Mouse (Mus musculus) adipocyte (in vitro differentiated cells): ENCODE data around the gene Aoc3.
A peak's percentile ranks its signal among the peaks of the same experiment; 100 is the strongest.
"Not testable (repeated sequence)": the region's sequence is repeated elsewhere in the genome, so short reads cannot be mapped to it uniquely, and the experiment has no call there.

Experiments
- DNase-seq: peaks from one replicate; pipeline ENCODE4 v3.0.0-alpha.2; 2016; ENCODE audit warnings: low spot score

Aoc3 gene

GRCm38 (mm10) chr11:101328941-101329635 is 1.3 kb upstream of the Aoc3 start:
- peak; percentile 74 for DNase-seq

DNA sequence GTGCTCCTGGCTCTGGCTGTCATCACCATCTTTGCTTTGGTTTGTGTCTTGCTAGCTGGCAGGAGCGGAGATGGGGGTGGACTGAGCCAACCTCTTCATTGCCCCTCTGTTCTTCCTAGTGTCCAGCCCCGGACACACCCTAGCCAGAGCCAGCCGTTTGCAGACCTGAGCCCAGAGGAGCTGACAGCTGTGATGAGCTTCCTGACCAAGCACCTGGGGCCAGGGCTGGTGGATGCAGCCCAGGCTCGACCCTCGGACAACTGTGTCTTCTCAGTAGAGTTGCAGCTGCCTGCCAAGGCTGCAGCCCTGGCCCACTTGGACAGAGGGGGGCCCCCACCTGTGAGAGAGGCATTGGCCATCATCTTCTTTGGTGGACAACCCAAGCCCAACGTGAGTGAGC is 556 bp downstream of the Aoc3 start:
- DNase-seq, result not testable (repeated sequence)

DNA sequence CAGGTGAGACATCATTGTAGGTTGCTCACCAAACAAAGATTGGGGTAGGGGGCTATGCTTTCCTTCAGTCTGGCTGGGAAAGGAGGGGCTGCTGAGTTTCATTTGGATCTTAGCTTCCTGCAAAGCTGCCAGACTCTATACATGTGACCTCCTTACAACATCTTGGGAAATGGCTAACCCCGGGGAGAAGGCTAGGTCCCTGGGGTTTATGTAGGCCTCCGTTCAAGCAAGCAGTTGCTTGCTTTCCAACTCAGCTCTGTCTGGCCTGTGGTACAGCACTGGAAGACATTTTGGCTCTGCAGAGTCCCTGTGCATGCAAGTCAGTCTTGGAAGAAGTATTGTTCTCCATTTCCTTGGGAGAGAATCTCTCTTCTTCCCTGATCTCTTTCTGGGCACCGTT is 2.1 kb downstream of the Aoc3 start:
- peak; percentile 90 for DNase-seq

- DNase-seq, result no peak
Measured at GRCm38 (mm10) chr11:101334023-101334422, 3.6 kb downstream of the Aoc3 start.

DNA sequence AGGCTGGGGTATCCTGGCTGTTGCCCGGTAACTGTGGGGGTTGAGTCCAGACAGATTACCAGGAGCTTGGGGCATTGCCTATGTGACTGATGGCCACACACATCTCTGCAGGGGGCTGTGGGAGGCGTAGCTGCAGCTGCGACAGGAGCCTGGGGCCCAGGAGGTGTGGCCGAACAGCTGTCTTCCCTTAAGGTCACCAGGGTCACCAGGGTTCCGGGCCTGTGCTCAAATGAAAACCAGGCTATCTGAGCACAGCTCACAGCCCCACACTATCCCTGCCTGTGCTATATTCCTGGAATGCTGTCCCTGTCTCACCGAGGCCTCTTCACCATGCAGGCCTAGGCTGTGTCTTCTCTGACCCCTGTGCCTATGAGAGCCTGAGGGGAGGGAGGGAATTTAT is 4.1 kb downstream of the Aoc3 start:
- peak; percentile 41 for DNase-seq

GRCm38 (mm10) chr11:101335685-101336084 is 5.3 kb downstream of the Aoc3 start:
- DNase-seq, result no peak

DNA sequence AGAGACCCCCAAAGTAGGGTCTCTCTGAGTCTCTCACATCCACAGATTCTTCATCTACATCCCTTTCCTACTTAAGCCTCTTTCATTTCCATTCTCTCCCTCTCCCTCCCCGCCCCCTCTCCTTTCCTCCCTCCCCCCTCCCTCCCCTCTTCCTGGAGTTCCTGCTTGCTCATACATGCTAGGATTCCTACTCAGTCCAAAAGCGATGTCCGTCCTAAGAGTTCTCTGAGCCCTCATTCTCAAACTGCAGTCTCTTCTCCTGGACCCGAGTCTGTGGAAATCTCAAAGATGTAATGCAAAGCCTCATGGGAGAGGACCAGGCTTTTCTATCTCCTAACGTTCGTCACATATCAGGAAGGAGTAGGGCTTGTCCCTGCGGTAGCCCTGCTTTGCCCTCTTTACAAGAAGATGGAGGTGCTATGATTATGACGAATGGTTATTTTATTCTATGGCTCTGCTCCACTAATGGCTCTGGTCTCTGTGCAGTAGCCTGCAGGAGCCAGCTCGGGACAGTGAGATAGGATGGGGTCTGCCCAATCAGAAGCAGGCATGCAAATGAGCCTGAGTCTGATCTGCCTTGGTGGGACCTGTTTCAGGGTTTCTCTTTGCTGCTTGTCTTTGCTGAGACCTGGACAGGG is 7.8 kb downstream of the Aoc3 start:
- DNase-seq, result no peak

DNA sequence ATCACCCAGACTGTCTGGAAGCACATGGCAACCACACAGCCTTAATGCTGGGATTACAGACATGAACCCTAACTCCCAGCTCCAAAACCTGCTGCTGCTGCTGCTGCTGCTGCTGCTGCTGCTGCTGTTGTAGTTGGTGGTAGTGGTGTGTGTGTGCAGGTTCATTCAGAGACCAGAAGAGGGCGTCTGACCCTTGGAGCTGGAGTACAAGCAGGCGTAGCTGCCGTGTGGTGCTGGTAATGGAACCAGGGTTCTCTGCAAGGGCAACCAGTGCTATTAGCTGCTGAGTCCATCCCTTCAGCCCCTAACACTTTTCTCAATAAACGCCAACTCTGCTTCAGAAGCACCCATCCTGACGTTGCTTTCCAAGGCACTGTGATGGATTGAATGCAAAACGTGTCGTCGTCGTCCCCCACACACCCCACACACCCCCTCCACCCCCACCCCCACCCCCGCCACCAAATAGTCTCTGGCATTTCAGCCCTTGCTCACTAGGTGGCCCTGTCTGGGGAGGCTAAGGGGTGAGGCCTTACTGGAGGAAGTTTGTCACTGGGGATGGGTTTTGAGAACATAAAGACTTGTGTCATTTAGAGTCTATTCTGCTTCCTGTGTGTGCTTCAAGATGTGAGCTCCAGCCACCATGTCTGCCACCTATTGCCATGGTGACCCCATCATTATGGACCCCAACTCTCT is 16.8 kb downstream of the Aoc3 start:
- no peak for DNase-seq

- peak; percentile 51 for DNase-seq
Measured at GRCm38 (mm10) chr11:101348774-101349173, 18.4 kb downstream of the Aoc3 start.

DNA sequence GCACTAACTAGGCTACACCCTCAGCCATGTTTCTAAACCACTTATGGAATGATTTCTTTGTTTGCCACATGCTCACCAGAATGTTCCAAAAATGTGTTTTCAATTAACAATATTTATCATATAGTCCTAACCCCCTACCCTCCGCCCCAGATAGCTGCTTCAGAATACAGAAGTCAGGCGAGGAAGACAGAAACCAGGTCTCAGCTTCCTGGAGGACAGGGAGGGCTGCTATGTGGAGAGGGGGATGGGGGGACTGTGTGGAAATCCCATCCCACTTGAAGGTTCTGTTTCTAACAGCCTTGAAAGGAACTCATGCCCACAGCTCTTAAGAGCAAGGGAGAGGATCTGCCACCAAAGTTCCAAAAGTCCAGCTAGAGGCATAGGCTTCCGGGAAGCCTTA is 18.8 kb downstream of the Aoc3 start:
- no peak for DNase-seq

DNA sequence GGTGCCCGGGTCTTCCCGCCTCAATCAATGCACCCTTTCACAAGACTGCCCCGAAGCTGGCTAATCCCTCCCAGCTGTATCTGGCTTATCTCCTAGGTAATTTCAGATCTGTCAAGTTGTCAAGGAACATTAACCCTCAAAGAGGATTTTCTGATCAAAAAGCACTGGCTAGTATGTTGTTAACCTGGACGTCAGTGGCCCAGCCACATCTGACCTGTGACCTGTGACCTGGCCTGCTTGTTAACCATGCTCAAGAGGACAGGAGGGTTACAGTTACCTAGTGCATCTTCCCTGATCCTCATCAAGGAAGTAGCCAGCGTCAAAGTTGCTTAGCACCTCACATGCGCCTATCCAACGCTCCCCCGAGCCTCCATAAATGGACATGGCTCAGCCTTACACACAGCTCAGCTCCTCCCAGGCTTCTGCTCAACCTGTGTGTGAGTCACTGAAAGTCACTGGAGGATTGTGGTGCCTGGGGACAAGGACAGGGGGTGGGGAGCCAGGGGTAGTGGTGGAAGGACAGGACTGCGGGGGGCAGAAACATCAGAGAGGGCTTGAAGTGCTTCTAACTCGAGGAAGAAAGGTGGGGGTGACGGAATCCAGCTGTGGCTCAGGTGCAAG is 20.8 kb downstream of the Aoc3 start:
- DNase-seq, result no peak

GRCm38 (mm10) chr11:101351721-101352111 is 21.3 kb downstream of the Aoc3 start:
- no peak for DNase-seq

- no peak for DNase-seq
Measured at GRCm38 (mm10) chr11:101353436-101353835, 23.0 kb downstream of the Aoc3 start.

- no peak for DNase-seq
Measured at GRCm38 (mm10) chr11:101354438-101355010, 24.1 kb downstream of the Aoc3 start.

- DNase-seq, result no peak
Measured at GRCm38 (mm10) chr11:101355916-101356315, 25.5 kb downstream of the Aoc3 start.

- peak; percentile 86 for DNase-seq
Measured at GRCm38 (mm10) chr11:101357505-101358182, 27.2 kb downstream of the Aoc3 start.

GRCm38 (mm10) chr11:101359776-101360175 is 29.4 kb downstream of the Aoc3 start:
- DNase-seq, result no peak

DNA sequence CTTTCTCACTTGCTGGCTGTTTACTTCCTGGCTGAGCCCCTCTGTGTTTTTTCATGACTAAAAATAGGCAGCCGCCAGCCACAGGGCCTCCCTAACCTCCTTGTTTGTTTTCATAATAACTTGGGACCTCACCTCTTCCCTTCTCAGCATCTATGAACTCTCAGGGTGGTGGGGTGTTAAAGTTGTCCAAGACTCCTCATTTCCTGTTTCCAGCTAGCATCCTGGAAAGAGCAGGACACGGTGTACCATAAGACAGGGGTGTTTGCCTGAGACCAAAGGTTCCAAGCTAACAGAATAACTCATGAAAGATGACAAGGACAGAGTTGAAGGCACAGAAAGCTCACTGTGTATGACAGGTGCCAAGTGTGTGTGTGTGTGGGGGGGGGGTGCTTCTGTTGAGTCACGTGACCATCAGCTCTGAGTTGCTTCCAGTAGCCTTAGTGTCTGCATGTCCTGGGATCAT is 30.3 kb downstream of the Aoc3 start:
- peak; percentile 85 for DNase-seq

GRCm38 (mm10) chr11:101364531-101364931 is 34.1 kb downstream of the Aoc3 start:
- peak; percentile 66 for DNase-seq

GRCm38 (mm10) chr11:101367326-101367935 is 37.0 kb downstream of the Aoc3 start, which contains the start of gene G6pc:
TSS of gene G6pc (plus strand) at chr11:101367561.
- DNase-seq, result no peak

DNA sequence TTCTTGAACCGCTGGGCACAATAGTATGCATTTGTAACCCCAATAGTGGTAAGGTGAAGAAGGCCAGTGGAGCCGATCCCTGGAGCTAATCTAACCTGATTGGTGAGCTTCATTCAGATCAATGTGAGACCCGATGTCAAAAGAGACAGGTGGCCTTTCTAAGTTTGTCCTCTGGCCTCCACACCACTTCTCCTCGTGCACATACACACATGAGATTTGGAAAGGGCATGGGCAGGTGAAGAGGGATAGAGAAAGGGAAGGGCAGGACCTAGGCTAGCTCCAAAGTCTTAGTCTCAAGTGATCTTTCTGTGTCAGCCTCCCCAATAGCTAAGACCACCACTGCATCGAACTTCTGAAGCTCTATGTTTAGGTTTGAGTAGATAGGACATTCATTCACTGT is 39.7 kb downstream of the Aoc3 start:
- no peak for DNase-seq
